Mouse (Mus musculus) bone marrow macrophage, adult 2 months (primary cell): ENCODE measurements at regions not wholly inside any gene's neighbourhood (a gene's known extent, or its start where the extent isn't known, plus 50 kb on each side); places are given as distances from the start of the nearest gene placed in this dataset.

ENCODE experiments used
- CTCF ChIP-seq: IDR thresholded peaks from 2 replicates; pipeline ENCODE4 v1.5.1; 2012; ENCODE audit warnings: low read depth, mild to moderate bottlenecking, low read length, moderate library complexity
- POLR2A ChIP-seq: IDR thresholded peaks from 2 replicates; pipeline ENCODE4 v1.6.1; 2012; ENCODE audit warnings: mild to moderate bottlenecking, low read depth, low read length, borderline replicate concordance

- TF ChIP-seq POLR2A (no peak), CTCF (no peak)
These were observed 163.4 kb upstream of the Gm5148 start for GRCm38 (mm10) chr3:37887711-37888110.
